Mouse (Mus musculus) cerebellum, adult 2 months (tissue): ENCODE data around the gene Gm27027. TPM values are rescaled to one million over a fixed set of nuclear protein-coding genes. Genes with fewer than 3 reads are reported as not detected.

ENCODE experiments used
- DNase-seq, 2 experiments: peaks; one replicate each; pipeline ENCODE4 v3.0.0; 2021
- H3K27ac ChIP-seq: fragments of 200-500 bp; 2 replicates; pipeline ENCODE4 v1.5.1; 2012; ENCODE audit warnings: low read length, control low read depth, inconsistent platforms; ENCODE audit not compliant: insufficient read depth
- H3K27me3 ChIP-seq: fragments of 200-500 bp; 2 replicates; pipeline ENCODE4 v1.6.1; 2012; ENCODE audit warnings: inconsistent platforms, mild to moderate bottlenecking, low read length, moderate library complexity; ENCODE audit not compliant: control insufficient read depth, insufficient read depth
- H3K4me1 ChIP-seq: fragments of 200-500 bp; 2 replicates; pipeline ENCODE4 v1.6.1; 2011; ENCODE audit warnings: low read length; ENCODE audit not compliant: control insufficient read depth, insufficient read depth
- H3K4me3 ChIP-seq: fragments of 200-500 bp; replicated peaks from 2 replicates; pipeline ENCODE3; 2011; ENCODE audit warnings: mild to moderate bottlenecking, low read depth, low read length, control low read depth; ENCODE audit not compliant: insufficient read depth
- CTCF ChIP-seq: fragments of 200-500 bp; IDR thresholded peaks from 2 replicates; pipeline ENCODE4 v1.5.1; 2011; ENCODE audit warnings: low read depth, mild to moderate bottlenecking, control low read depth, low read length, moderate library complexity, borderline replicate concordance; ENCODE audit not compliant: insufficient read depth
- POLR2A ChIP-seq: fragments of 200-500 bp; IDR thresholded peaks from 2 replicates; pipeline ENCODE4 v1.6.1; 2011; ENCODE audit warnings: low read length, control low read depth, borderline replicate concordance; ENCODE audit not compliant: insufficient read depth
- WGBS: fragments of 180-500 bp; shearing (Covaris S2); methylation state at CpG from one replicate; pipeline ENCODE4 v1.1.7; 2018; 5-methylcytosine and 5-hydroxymethylcytosine counted together
- polyA plus RNA-seq: library from polyadenylated mRNA; depleted of rRNA; stranded (reverse); fragments of >200 nt; gene quantifications from 2 replicates; pipeline ENCODE4 v1.2.3, GENCODE M21; 2012; rRNA removed

Gene Gm27027
- 0.26 and 0.57 TPM in 2 replicates for polyA plus RNA-seq

DNA sequence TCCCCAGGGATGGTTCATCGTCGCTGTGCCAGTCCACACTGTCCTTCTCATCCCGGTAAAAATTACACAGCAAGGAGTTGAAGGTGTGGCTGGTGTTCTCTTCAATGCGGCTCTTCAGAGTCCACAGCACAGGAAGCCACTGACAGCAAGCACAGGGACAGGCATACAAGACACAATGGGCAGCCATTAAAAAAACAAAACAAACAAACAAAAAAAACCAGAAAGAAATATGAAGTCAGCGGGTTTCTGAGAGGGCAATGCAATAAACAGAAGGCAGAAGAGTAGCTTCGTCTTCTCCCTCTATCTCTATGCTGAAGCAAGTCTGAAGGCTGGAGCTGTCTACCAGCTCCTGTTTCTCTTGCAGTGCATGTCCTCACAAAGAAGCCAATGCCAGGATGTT lies at the start of gene Gm27027:
TSS of gene Gm27027 (minus strand) at position 101 of the 400 bp plus-strand sequence.
- Histone ChIP-seq H3K27ac (no peak within 1 kb of the TSS), H3K4me3 (no peak within 1 kb of the TSS), H3K27me3 (no peaks in the 10 kb centered on the region), H3K4me1 (no peaks in the 10 kb centered on the region)
- WGBS = 84% methylated on average over 6 of the region's 6 CpGs
- no peak for DNase-seq
- TF ChIP-seq POLR2A (no peak), CTCF (no peak)

DNA sequence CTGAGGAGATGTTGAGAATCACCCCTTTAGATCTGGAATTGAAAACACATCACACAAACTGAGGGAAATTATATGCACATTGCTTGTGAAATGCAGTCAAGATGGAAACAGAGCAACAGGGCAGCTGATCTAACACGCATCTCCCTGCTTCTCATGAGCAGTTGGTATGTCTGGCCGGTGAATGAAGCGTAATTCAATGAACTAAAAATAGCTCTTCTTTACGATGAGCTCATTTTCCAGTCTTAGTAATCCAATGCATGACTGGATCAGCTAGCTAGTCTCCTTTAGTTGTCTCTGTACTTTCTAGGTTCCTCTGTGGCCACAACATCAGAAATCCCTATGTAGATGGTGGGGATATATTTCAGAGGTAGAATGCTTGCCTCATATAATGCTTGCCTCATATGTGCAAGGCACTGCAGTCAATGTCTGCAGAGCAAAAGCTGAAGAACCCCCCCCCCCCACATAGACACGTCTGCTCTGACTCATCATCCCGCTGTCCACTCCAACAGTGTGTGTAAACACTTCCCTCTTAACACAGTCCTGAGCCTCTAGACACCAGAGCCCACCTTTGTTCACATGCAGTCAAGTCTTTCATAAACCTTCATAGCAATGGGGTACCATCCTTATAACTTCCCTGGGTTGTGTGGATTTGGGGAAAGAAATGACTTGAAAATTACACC lies 49.4 kb upstream of the Gm27027 start:
- Histone ChIP-seq H3K4me3 (no peak overlapping the region), H3K4me1 (peaks cover 3% of the 10 kb centered on the region; the same call in 1 of the 2 replicates), H3K27me3 (no peaks in the 10 kb centered on the region), H3K27ac (peak overlapping the region; percentile 47; the same call in 1 of the 2 replicates)
- peak; percentile 40 to 71 for DNase-seq
- TF ChIP-seq POLR2A (no peak), CTCF (no peak)
- 11% methylated on average over 6 of the region's 6 CpGs for WGBS

DNA sequence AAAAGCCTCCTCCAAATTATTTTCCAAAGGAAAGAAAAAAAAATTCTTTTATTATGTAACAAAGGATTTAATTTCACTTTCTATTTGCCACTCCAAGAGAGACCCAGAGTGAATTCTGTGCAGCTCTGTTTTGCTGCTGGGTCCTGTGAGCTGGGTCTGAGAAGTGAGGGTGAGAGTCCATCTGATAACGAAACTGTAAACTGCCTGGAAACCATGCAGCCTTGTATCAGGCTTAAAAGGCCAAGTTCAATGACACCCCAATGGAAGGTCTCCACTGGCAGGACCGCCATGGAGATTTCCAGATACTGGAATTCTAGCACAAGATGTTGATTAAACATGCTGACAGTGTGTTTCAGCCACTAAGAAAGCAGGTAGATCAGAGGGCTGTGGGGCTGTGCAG lies 48.0 kb upstream of the Gm27027 start:
- no peak overlapping the region for H3K27ac ChIP-seq
- 95% methylated on average over 2 of the region's 2 CpGs for WGBS
- TF ChIP-seq POLR2A (no peak), CTCF (no peak)
- no peak overlapping the region for H3K4me3 ChIP-seq
- DNase-seq = no peak
- H3K4me1 ChIP-seq = peaks cover 3% of the 10 kb centered on the region; the same call in 1 of the 2 replicates
- no peaks in the 10 kb centered on the region for H3K27me3 ChIP-seq

DNA sequence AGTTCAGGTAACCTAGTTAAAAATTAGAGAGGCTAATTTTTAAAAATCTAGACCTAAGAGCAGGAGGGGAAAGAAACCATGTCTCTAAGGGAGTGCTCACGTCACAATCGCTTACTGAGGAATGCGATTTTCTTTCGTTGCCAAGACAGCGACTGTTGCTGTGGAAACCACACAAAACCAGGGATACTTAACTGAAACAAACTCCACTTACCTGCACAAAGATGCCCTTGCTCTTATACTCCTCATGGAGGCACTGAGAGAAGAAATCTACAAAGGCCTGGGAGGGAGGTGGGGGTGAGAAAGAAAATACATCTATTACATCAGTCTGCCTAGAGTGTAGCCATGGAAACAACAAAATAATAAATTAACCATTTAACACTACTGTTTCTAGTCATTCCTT lies 47.5 kb upstream of the Gm27027 start:
- H3K4me3 ChIP-seq = no peak overlapping the region
- TF ChIP-seq POLR2A (no peak), CTCF (no peak)
- H3K27ac ChIP-seq = no peak overlapping the region
- peaks cover 3% of the 10 kb centered on the region; the same call in 1 of the 2 replicates for H3K4me1 ChIP-seq
- DNase-seq = no peak
- 66% methylated on average over 5 of the region's 5 CpGs for WGBS
- H3K27me3 ChIP-seq = no peaks in the 10 kb centered on the region

DNA sequence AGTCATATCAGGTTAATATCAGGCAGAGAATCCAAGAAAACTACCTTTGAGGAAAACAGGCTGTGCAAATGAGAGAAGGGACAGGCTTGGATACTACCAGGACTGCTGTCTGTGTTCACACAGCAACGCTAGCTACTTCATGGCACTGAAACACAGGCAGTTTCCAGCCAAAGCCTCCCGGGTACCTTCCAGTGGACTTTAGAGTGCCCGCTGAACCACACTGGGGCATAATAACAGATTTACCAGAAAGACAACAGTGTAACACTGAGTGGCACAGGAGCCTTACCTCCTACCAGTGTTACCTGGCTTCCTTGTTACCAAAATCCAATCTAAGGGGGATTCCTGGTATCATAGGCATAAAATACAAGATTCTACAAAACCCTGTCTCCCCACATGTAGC lies 46.3 kb upstream of the Gm27027 start:
- Histone ChIP-seq H3K27ac (no peak overlapping the region), H3K27me3 (no peaks in the 10 kb centered on the region), H3K4me3 (no peak overlapping the region), H3K4me1 (peaks cover 3% of the 10 kb centered on the region; the same call in 1 of the 2 replicates)
- TF ChIP-seq CTCF = no peak
- TF ChIP-seq POLR2A = no peak
- WGBS = 90% methylated on average over 3 of the region's 3 CpGs
- DNase-seq = no peak

DNA sequence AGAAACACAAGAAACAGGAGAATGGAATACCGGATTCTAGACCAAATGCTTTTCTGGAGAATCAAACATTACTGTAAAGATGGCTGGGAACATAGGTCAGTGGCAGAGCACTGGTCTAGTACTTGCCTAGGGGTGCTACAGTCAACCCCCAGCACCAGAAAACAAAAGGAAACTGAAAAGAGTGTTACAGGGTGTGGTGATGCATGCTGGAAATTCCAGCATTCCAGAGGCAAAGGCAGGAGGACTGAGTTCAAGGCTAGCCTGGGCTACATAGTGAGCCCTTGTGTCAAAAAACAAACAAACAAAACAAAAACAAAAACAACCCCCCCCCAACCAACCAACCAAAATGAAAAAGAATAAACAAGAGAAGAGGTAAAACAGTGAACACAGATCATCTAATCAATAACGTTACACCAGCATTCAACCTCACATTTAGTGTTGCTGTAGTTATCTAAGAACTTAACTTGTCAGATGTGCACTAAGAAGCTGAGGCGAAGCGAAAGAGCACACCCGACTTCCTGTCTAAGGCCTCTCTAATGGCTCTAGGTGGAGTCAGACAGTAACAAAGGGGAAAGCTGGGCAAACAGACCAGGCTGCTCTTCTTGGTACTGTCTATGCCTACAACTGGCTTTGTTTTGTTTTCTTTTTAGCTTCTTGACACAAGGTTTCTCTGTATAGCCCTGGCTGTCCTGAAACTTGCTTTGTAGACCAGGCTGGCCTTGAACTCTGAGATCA lies 44.4 kb upstream of the Gm27027 start:
- TF ChIP-seq CTCF = no peak
- TF ChIP-seq POLR2A = no peak
- no peak overlapping the region for H3K4me3 ChIP-seq
- no peak for DNase-seq
- H3K27ac ChIP-seq = no peak overlapping the region
- H3K27me3 ChIP-seq = no peaks in the 10 kb centered on the region
- 93% methylated on average over 5 of the region's 5 CpGs for WGBS
- peaks cover 3% of the 10 kb centered on the region; the same call in 1 of the 2 replicates for H3K4me1 ChIP-seq

DNA sequence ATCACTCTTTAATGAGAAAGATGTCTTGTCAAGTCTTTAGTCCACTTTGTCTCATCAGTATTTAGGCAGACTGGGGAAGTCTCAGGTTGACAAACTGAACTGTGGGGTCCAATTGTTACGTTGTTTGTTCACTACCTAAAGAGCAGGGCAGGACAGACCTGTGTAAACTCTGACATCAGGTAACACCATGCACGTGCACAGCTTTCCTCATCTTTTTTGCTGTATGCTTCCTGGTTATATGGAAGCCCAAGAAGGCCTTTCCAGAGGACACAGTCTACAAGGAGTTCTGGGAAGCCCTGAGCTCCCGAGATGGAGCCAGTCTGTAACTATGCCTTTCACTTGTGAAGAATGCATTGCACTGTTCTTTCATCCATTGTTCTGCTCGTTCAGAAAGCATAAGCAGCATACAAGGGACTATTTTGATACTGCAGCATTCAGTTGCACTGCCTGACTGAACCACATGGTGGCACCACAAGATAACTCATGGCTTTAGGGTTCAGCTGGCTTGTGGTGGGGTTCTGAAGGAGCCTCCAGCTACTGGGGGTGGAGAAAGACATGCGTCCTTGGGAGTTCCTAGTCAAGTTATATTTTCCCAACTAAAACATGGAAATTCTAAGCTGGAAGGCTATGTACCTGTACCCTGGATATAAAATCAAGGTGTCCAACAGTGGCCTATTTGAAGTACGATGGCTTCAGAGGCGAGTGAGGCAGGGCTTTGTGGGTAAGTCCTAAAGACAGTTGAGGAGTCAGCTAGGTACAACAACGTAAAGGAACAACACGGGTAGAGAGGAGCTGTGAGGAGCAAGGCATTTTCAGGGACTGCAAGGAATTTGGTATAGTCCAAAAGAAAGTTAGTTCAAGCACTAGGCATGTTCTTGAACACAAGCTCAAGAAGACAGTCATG lies 39.5 kb upstream of the Gm27027 start:
- H3K4me1 ChIP-seq = no peaks in the 10 kb centered on the region
- DNase-seq = peak; percentile 76 to 85
- 61% methylated on average over 9 of the region's 9 CpGs for WGBS
- H3K27me3 ChIP-seq = no peaks in the 10 kb centered on the region
- no peak overlapping the region for H3K27ac ChIP-seq
- TF ChIP-seq POLR2A (no peak), CTCF (peak; percentile 96)
- no peak overlapping the region for H3K4me3 ChIP-seq
